Mouse (Mus musculus) activated CD4-positive, CD25-positive, alpha-beta regulatory T cell, adult 4 months (primary cell): Measurements from ENCODE around the gene Megf11. TPM values are rescaled to one million over a fixed set of nuclear protein-coding genes. Genes with fewer than 3 reads are reported as not detected.
"Not testable (repeated sequence)": the region's sequence is repeated elsewhere in the genome, so short reads cannot be mapped to it uniquely, and the experiment has no call there.

Experiments used
- ATAC-seq: one replicate; pipeline ENCODE4 v1.8.0; 2017
- polyA plus RNA-seq, 2 experiments: library from polyadenylated mRNA; unstranded; fragments of 100-300 nt; shearing (Covaris generic); gene quantifications; one replicate each; pipeline ENCODE4 v1.2.1; 2017

Gene Megf11
- polyA plus RNA-seq, 2 experiments from 2014 or later = 0.14 to 0.28 TPM

DNA sequence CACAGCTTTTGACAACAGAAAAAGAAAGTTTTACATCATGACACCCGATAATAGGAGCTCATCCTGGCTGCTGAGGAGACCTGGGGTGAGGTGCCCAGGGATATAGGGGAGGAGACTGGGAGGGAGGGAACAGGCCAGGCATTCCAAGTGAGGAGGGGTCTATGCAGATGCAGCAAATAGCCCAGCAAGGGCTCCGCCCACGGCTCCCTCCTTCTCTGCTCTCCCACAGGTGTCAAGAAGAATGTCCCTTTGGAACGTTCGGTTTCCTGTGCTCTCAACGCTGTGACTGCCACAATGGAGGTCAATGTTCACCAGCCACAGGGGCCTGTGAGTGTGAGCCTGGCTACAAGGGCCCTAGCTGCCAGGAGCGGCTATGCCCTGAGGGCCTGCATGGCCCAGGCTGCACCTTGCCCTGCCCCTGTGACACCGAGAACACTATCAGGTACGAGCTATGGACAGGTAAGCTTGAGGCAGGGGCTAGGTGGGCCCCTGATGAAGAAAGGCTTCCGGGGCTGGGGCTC, 267.5 kb downstream of the Megf11 start:
- ATAC-seq = no peak

- ATAC-seq = no peak
Measured at GRCm38 (mm10) chr9:64654723-64655122, 269.3 kb downstream of the Megf11 start.

DNA sequence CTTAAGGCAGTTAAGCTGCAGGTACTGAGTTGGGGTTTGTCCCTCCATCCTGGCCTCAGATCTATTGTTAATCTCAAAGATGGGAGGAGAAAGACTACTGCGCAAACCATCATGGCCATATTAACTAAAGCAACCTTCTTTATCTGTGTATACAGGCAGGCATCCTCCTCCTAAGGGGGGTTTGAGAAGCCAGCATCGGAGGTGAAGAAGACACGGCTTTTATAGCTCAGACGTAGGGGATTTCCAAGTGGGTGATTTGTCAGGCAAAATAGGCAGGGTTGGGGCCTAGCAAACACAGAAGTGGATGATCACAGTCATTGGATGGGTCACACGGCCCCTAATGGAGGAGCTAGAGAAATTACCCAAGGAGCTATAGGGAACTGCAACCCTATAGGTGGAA, 271.2 kb downstream of the Megf11 start:
- ATAC-seq = no peak

GRCm38 (mm10) chr9:64660222-64660621, 274.8 kb downstream of the Megf11 start:
- ATAC-seq = no peak

DNA sequence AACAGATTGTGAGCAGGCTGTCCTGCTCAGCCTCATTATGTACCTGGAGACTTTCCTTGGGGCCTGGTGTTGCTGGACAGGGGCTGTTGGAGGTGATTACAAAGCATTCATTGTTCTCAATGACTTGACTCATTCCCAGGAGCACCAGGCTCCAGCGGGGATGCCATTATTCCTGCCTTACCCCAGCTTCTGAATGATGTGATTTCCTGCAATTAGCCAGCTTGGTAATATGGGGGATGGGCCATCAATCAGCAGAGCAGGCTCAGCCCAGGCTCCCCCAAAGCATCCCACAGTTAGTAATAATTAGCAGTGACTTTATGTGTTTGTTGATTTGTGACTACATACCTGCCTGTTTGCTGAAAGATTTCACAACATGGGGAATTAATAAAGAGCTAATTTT, 279.2 kb downstream of the Megf11 start:
- no peak for ATAC-seq

GRCm38 (mm10) chr9:64666549-64666948, 281.1 kb downstream of the Megf11 start:
- no peak for ATAC-seq

- no peak for ATAC-seq
Measured at GRCm38 (mm10) chr9:64667513-64667912, 282.1 kb downstream of the Megf11 start.

GRCm38 (mm10) chr9:64668001-64668400, 282.6 kb downstream of the Megf11 start:
- ATAC-seq = no peak

DNA sequence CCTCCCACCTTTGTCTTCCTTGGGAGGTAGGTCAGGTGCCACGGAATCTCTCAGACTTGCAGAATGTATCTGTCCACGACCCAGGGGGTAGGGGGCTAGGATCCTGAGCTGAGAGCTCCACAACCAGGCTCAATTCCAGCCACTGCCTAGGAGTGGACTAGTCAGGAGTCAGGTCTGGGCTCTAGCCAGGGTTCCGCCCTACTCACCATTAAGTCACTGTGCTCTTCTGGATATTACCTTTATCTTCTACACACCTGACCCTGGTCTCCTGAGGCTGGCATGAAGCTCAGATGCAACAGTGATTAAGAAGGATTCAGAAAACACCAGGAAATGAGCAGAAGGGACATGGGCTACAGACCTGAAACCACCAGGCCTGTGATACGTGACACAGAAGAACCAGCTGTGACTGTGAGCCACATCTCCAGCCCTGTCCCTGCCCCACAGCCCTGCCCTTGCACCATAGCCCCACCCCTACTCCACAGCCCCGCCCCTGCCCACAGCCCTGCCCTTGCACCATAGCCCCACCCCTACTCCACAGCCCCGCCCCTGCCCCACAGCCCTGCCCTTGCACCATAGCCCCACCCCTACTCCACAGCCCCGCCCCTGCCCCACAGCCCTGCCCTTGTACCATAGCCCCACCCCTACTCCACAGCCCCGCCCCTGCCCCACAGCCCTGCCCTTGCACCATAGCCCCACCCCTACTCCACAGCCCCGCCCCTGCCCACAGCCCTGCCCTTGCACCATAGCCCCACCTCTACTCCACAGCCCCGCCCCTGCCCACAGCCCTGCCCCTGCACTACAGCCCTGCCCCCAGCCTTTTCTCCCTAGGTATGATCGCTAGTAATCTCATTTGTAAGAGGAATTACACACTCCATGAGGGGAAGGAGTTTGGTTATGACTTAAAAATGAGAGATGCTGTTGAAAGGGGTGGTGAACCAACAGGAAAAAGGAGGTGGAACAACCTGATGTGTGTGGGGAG, 286.2 kb downstream of the Megf11 start:
- not testable (repeated sequence) for ATAC-seq

DNA sequence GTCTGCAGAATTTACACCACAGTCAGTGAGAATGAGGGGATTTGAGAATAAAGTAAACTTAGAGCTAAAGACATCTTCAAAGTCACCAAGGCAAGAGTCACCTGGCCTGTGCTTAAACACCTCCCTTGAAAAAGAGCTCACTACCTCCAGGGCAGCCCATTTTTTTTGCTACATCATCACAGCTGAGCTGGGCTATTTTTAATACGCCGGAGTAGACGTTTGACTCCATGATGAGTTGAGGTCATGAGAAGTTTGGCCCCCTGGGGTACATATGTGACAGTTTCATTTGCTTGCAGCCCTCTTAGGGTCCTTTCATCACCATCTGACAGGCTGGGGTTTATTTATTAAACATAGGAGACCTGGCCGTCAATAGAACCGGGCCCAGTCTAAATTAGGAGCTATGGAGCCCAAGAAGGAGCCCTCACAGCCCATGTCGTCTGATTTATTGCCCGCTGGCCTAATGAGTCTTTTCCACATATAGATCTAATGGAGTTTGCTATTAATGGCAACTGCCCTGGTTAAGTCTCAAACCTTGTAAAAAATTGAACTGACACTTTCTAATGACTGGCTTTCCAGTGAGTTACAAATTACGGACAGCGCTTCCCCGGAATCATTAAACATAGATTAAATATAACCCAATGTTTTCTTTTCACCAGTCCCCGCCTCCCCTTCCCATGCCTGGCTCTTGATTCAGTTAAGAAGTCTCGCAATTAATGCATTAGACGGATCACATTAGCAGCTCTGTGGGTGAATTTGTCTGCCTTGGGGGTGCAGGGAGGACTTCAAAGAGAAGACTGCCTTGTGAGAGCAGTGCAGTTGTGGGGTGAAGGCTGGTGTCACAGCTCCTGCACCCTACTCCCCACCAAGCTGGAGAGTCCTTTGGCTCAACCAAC, 301.9 kb downstream of the Megf11 start:
- no peak for ATAC-seq

DNA sequence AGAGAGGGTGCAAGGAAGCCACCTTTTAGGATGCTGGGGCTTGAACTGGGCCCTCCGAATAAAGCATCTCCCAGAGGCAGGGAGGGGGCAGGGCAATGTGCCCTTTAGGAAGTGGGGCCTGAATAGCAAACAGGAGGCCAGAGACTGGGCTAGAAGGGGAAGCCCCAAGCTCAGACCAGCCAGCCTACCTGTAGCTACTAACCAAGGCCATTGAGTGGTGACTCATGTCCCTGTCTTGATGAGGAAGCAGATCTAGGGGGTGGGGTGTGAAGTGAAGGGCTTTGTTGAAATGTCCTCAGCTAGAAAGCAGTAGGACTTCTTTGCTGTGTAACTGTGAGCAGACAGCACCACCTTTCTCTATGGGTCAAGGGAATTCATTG, 302.6 kb downstream of the Megf11 start:
- no peak for ATAC-seq

- ATAC-seq = no peak
Measured at GRCm38 (mm10) chr9:64690771-64691170, 305.3 kb downstream of the Megf11 start.

DNA sequence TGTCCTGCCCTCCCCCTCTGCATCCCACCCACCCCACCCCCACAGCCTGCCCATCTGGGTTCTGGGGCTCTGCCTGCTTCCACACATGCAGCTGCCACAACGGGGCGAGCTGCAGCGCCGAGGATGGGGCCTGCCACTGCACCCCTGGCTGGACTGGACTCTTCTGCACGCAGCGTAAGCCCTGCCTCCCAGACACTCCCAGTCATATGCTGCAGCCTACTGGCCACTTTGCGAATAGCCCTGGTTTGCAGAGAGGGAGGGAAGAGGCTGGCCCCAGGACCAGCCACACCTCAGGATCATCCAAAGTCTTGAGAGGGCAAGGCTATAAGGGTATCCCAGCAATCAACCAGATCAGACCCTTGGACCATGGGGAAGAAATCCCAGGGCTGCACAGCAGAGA, 305.8 kb downstream of the Megf11 start:
- ATAC-seq = no peak

- ATAC-seq = no peak
Measured at GRCm38 (mm10) chr9:64693094-64693493, 307.7 kb downstream of the Megf11 start.

DNA sequence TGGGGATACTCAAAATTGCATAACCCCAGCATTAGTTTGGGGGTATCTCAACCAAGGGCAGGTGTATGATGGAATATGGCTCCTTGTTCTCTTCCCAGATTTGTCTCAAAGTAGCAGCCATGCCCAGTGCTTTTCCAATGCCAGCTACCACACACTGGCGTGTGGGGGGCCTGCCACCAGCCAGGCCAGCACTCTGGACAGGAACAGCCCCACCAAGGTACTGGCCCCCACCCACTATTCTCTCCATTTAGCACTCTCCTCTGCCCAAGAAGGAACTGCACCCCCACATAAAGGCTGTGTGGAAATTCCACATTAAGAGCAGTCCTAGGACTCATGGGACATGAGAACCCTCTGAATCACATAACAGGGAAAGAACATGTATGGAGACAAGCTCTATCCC, 309.8 kb downstream of the Megf11 start:
- ATAC-seq = no peak

- no peak for ATAC-seq
Measured at GRCm38 (mm10) chr9:64696404-64696803, 311.0 kb downstream of the Megf11 start.

DNA sequence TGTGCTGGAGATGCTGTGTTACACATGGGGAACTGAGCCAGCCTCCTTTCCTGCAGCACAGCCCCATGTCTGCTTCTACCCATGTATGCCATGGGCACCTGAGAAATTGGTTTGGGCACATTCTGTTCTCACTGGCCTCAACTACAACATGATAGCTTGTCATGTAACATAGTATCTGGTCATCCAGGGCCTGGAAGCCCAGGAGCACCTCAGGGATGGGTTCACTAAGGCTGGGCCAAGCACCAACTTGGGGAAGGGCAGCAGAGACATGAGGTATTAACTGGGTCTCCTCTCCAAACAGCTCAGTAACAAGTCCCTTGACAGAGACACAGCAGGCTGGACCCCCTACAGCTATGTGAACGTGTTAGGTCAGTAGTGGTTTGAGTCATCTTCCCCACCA, 311.6 kb downstream of the Megf11 start:
- ATAC-seq = no peak

GRCm38 (mm10) chr9:64697677-64698076, 312.3 kb downstream of the Megf11 start:
- no peak for ATAC-seq

DNA sequence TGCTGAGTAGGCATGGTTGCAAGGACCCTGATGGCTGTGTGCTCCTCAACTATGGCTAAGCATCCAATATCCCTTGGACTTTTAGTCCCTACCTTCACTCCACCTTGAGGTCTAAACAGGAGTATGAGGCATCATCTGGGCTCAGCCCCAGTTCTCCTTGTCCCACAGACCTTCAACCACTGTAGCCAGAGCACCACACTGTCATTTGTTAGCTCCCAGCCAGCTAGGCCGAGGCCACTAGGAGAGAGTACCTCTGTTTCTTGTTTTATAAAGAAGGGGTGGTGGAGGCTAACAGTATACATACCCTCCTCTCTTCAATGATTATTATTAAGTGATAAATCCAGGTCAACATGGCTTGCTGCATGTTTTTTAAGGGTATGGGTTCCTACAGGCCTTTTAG, 313.2 kb downstream of the Megf11 start:
- no peak for ATAC-seq

DNA sequence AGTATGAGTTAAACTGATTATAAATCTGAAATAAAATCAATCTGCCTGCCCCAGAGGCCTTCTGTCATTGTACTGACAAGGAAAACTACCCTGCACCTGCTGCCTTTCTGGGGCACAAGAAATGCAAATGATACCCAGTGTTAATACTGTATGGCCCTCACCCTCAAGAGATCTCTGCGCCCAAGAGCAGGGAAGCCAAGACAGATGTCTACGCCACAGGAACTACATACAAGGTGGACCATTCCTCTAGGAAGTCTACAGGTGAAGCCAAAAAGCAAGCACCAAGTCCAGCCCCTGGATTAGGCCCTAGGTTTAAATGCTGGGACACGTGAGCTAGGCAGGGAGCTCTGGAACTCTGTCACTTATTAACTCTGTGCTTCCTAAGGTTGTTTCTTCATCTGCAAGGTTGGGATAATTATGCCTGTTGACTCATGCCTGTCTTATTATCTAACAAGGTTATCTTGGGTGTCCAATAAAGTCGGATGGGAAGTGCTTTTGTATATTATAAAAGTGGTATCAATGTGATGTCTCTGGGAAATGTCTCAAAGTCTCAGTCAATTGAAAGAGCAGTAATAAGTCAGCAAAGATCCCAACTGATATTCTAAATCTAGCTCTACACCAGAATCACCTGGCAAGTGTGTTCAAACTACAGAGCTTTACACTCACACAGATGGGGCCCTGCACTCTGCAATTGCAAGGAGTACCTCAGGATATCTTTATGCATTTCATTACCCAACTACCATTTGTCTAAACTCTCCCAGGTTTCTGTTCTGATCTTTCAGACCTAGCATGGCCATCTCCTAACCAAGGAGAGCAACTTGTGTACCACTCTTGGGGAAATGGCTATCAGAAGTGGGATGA, 315.3 kb downstream of the Megf11 start:
- ATAC-seq = no peak

GRCm38 (mm10) chr9:64701651-64702050, 316.2 kb downstream of the Megf11 start:
- ATAC-seq = no peak

DNA sequence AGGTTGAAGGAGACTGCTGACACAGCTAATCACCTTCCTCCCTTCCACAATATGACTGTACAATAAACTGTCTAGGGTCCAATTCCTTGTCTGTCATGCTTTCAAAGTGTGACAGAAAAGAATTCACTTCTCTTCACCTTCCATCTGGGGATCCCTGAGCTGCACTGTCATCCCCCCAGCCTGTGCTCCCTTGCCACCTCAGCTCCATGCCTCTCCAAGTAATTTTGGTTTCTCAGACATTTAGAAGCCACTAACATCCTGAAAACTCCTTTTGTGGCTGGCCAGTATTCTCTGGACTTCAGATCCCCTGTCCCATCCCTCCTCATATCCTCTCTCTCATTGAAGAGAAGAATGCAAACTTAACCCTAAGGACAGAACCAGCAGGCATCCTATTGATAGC, 317.0 kb downstream of the Megf11 start:
- no peak for ATAC-seq
